Mouse (Mus musculus) adrenal gland, adult 18-20 months (tissue): Measurements from ENCODE around the gene Porcn. TPM values are rescaled to one million over a fixed set of nuclear protein-coding genes. Genes with fewer than 3 reads are reported as not detected.

Experiments
- DNase-seq, 2 experiments: peaks; one replicate each; pipeline ENCODE4 v3.0.0; 2021 to 2022; ENCODE audit warnings: low spot score in 2 of 2
- long read RNA-seq, 2 experiments: library from polyadenylated mRNA; stranded (forward); transcript quantifications; one replicate each; pipeline ENCODE4 v2.0.0; 2021
- total RNA-seq, 2 experiments: library from RNA; stranded (reverse); gene quantifications; 1 replicate in 1 of 2; 2 replicates in 1 of 2; pipeline ENCODE4 v1.2.3; 2021

Gene Porcn
- 1 to 10 TPM; 8.6 to 9.2 TPM for total RNA-seq
- long read RNA-seq, experiment 1, transcript Porcn-203 (13 exons, 1,839 nt): major isoform, 6 of 10 reads
- long read RNA-seq, experiment 1, partial matches to known transcripts: 0 of 10 reads
- long read RNA-seq, experiment 1, other reads (novel, unspliced or antisense): 4 of 10 reads
- long read RNA-seq, experiment 2, partial matches to known transcripts: 1 of 9 reads
- long read RNA-seq, experiment 2, other reads (novel, unspliced or antisense): 5 of 9 reads

DNA sequence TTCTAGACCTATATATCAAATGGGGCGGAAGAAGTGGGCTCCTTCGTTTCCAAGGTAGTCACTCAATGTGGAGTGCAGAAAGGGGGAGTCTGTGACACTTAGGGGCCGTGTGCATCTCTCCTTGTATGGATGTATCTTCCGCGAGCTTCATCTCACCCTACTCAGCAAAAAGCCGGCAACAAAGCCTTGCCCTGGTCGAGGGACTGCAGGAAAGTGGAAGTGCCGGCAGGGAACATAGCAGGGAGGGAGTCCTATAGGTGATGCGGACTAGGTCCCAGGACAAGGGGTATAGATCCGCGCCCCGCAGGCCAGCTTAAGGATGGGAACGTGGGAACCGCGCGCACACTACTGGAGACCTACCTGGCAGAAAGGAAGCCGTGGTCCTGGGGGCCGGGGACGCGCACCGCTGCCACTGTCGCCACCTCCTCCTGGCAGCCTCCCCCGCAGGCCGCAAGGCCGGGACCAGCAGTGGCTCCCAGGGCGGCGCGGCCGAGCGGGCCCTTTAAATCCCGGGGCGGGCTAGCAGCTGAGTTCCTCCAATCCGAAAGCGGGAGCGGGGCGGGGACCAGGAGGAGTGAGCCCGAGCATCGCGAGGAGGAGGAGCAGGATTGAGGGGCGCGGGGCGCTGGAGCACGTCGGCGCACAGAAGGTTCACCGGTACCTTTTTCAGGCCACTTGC, at the start of gene Porcn:
TSS of gene Porcn (minus strand) at position 511 of the 679 bp plus-strand sequence.
- peak; percentile 73 to 74 for DNase-seq

DNA sequence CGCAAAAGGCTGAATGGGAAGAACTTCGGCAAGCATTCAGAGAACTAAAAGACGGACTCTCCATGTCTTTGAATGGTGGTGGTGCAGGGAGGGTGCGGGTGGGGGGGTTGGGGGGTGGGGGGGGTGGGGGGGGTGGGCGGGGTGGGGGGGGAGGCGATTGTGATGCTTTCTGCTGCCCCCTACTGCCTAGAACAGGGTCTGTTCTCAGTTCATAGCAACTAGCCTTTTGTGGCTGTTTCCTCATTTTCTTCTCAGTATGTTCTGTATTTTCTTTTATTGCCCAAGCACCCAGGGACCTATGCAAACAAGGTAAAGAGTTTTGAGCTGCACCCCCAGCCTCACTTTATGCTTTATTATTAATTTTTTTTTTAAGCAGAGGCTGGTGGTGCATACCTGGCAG, 49.5 kb upstream of the Porcn start:
- DNase-seq: no peak

DNA sequence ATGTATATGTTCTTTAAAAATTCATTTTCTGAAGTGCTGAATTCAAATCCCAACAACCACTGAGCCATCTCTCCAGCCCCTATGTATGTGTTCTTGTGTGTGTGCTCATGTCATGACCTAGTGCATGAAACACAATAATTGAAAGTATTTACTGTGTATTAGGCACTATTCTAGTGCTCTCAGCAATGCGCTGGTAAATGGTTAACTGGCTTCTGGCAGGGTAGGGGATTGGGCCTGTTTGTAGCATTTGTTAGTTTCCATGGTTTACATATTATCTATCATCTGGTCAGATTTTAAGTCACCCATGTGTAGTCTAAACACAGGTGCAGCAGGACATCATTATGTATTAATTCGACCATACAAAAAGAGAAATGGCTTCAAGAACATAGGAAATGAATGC, 47.4 kb upstream of the Porcn start:
- no peak for DNase-seq

DNA sequence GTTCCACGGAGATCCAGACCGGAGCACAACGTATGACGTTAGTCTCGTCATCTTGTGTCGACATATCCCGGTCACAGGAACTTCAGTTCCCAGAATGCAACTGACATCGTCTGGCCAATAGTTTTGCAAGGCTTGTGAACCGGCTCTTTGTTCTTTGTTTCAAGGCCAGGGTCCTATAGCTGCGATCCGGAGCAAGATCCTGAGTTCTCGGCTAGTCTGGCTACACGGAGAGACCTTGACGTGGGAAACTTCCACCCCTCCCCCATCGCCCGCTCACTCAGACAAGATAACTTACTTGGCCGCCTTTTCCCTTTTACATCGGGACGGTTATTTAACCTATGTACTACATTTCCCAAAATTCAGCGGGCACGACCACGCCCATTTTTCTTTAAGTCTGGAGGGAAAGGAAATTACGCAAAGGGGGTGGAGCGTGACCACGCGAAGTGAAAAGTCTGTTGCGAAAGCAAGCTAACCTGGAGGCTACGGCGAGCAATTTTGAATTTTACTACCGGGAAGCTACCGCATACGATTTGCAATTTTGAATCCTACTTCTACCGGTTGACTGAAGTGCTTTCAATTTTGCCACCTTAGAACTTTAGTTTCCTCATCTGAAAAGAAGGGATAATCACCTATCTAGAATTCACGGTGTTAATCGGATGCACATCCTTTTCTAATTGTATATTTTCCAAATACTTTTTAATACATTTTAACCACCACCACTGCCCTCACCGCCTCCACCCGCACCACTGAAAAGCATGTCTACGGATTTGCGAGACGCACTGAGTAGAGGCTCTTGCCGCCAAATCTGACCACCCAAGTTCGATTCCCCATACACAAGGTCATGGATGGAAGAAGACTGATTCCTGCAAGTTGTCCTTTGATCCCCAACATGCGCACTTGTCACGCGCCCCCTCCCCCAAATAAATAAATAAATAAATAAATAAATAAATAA, 46.3 kb upstream of the Porcn start, which contains the start of gene Ftsj1:
TSS of gene Ftsj1 (minus strand) at position 73 of the 952 bp plus-strand sequence.
- DNase-seq: peak; percentile 63 to 66

DNA sequence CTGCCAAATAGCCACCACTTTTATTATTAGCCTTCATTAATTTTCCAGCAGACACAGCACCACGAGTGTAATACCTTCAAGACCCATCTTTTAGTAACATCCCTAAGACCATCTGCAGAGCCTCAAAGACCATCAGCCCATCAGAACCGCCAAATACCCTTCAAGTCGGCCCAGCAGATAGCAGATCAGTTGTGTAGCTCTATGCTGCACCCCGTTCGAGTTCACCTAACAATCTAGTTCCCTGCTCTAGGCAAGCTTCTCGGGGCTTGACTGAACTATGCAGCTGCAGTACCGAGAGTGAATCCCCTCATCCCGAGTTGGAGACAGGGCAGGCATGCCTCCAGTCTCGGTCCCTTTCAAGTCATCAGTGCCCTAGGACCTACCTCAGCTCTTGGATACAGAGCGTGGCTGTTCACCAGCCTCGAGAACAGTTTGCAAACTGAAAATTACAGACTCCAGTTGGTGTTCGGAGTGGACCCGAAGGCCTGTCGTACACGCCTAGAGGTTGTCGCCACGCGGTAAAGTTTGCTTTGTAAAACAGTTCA, 45.5 kb upstream of the Porcn start:
- no peak for DNase-seq

DNA sequence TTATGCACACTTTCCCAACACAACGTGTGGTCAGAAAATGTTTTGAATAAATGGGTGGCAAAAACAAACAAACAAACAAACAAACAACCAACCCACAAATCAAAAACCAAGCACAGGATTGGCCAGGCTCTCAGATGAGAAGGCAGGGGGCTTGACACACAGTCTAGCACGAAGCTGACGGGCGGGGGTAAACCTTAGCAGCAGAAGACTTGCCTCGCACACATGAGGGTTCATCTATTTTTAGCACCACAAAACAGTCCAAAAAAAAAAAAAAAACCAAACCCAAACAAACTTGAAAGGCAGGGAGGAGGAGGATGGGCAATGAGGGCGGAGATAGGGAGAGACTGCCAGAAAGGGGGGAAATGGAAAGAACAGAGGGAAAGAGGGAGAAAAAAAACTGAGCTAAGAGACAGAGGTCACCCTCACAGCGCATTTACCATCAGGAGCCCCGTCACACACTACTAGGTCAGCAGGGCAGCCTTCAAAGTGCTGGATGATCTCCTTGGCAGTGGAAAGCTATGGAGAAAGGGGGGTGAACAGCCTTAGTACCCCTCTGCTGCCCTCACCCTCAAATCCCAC, 42.3 kb upstream of the Porcn start:
- DNase-seq: no peak

DNA sequence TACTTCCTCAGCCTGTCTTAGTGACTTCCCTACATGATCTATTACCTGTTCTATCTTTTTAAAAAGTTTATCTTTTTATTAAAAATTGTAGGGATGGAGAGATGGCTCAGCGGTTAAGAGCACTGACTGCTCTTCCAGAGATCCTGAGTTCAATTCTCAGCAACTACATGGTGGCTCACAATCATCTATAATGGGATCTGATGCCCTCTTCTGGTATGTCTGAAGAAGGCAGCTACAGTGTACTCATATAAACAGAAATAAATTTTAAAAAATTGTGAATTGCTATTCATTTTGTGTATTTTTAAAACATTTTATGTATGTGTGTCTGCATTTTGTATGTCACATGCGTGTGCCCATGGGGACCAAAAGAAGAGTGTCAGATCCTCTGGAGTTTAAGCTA, 41.4 kb upstream of the Porcn start:
- no peak for DNase-seq

DNA sequence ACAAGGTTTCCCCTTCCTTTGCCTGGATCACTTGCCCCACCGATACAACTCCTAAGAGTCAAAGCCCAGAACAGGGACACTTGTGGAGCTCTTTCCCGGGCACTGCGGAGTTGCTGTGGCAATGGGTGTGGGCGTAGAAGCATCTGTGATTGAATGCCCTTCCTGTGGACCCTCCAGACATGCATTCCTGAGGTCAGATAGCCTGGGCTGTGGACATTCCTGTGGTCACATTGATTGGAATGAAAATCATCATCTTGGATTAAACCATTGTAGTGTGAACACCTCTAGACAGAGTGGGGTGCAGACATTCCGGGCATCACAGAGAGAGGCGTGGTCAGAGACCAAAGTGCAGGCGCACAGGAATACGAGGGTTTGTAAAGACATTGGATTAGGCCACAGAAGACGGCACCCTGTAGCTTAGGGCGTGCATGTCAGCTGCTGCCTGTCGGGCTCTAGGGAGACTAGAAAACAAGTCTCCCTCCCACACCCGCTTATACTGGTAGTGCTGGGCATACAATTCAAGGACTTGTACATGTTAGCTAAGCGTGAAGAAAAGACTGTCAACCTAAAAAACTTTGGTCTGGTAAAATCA, 32.6 kb upstream of the Porcn start:
- DNase-seq: no peak

DNA sequence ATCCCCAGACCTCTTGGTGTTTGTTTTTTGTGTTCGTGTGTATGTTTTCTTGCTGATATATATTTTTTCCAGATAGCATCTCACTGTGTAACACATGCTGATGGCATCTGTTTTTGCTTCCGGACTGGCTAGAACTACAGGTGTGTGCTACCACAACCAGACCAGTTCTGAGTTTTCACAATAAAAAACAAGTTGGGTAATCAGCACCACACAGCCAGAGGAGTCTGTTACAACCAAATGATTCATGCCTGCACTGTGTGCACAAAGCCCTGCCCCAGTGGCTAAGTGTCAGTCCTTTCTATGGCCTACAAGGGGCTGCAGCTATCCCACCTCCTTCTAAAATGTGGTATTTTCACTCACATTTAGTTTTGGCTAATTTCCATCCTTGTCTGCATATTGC, 30.4 kb upstream of the Porcn start:
- DNase-seq: no peak

DNA sequence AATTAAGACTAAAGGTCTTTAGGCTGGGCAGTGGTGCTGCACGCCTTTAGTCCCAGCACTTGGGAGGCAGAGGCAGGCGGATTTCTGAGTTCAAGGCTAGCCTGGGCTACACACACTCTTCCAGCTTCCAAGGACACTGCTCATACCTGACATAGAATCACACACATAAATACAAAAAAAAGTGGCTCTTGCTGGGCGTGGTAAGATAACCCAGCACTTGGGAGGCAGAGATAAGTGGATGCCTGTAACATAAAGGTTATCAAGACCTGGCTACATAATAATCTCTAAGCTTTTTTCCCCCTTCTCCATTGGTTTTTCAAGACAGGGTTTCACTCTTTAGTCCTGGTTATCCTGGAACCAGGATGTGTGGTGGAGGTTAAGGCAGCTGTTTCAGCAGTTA, 27.3 kb upstream of the Porcn start:
- DNase-seq: no peak

DNA sequence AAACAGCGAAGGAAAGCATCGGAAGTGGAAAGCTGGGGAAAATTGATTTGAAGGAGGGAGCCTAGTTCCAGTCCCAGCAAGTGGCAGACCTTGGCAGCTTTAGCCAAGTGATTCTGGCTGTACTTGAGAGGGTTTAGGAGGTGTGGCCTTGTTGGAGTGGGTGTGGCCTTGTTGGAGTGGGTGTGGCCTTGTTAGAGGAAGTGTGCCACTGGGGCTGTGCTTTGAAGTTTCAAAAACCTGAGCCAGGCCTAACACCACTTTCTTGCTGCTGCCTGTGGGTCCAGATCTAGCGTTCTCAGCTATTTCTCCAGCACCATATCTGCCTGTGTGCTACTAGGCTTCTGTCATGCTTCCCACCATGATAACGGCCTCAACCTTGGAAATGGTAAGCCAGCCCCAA, 23.9 kb upstream of the Porcn start:
- DNase-seq: no peak

DNA sequence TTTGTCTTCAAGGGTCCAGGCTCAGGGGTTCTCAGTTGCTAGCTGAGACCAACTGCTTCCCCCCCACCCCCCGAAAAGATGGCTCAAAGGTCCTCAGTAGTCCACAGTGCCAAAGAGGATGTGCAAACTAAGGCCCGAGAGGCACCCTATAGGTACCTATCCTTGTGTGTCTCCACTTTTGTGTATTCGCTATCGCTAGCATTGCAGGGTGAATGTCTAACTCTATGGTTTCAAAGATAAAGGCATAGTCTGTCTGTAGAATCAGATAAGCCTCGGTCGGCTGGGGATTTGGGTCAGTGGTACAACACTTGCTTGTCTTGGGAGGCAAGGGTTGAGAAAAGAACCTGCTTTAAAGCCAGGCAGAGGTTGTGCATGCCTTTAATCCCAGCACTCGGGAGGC, 17.1 kb upstream of the Porcn start:
- no peak for DNase-seq

DNA sequence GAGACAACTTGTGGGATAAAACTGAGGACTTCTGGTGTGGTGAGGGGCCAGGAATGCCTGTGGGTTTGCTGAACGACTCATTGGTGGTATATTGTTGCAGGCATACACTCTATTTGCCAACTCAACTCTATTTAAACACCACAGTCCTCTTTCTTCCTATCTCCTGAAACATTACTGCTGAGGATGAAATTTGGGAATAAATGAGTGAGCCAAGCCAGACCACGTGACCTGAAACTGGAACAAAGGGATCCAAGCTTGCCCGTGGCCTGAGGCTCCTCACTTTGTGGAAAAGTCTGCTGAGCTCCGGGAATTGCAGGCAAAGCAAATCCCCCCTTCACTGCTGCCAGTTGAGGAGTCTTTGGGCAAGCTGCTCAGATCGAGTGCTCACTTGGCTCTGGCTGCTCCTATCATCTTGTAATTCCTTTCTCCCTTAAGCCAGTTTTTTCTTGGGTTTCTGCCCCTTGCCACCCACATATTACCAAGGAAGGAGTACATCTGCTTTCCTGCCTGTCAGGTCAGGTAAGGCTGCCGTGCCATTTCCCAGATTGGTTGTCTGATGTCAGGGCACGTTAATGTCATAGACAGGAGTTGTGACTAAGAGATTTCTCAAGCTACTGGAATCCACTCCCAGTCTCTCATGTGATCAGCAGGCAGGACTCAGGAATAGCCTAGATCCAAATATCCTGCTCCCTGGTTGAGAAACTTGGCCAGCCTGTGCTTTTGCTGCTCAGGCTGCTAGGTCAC, 16.5 kb upstream of the Porcn start:
- DNase-seq: no peak

DNA sequence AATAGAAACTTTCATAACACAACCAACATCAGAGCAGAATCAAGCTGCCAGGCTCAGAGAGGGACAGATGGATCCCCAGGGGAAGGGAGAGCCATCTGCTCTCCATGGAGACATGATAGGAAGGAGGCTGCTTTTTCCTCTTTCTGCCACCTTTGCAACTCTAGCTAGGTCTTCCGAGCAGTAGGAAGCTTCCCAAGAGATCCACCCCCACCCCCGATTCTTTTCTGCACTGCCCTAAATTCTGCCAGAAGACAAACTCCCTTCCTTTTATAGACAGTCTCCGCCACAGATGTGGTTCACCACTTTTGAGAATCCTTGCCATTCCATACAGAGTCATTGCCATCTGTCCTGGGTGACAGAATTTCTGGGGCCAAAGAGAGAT, 16.0 kb upstream of the Porcn start:
- no peak for DNase-seq

DNA sequence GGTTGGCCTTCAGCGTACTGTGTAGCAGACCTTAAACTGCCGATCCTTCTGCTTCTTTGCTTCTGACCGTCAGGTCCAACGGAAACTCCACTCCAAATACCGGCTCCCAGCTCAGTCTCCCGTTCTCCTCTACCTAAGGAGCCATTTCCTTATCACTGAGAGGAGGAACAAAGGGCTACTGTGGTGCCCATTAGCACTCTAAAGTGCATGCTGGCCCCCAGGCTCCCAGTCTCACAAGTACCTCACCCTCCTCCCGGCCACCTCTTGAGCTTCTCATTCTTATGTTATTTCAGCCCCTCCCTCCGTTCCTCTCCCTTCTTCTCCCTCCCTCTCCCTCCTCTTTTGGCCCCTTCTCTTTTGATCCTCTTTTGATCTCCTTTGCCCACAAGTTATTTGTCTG, 13.3 kb upstream of the Porcn start:
- DNase-seq: no peak

DNA sequence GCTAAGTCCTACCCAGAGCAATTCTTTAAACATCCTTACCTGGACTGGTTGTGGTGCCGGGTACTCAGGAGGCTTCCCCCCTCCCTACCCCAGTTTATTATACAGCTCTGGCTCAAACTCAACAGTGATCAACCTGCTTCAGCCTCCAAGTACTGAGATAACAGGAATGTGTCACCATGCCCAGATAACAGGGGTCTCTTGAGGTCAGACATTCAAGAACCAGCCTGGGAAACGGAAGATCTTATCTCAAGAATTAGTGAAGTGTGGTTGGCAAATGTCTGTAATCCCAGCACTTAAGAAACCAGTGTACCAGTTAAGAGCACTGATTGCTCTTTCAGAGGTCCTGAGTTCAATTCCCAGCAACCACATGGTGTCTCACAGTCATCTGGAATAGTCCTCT, 11.8 kb upstream of the Porcn start:
- DNase-seq: no peak

DNA sequence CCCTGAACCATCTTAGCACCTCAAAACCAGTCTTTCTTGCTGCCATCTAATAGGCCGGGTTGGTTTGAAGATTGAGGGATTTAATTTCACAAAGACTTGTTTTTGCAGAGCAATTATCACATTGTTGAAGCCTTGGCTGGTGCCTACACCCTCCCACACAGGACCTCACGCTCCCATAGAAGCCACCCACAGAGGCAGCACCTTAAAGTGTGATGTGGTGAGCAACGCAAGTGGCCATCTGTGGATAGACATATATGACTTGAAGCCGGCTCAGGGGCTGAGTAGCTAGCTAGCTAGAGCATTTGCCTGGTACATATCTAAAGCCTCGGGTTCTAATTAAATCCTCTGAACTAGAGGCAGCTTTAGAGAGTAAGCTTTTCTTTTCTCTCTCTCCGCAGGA, 11.1 kb upstream of the Porcn start:
- DNase-seq: no peak

DNA sequence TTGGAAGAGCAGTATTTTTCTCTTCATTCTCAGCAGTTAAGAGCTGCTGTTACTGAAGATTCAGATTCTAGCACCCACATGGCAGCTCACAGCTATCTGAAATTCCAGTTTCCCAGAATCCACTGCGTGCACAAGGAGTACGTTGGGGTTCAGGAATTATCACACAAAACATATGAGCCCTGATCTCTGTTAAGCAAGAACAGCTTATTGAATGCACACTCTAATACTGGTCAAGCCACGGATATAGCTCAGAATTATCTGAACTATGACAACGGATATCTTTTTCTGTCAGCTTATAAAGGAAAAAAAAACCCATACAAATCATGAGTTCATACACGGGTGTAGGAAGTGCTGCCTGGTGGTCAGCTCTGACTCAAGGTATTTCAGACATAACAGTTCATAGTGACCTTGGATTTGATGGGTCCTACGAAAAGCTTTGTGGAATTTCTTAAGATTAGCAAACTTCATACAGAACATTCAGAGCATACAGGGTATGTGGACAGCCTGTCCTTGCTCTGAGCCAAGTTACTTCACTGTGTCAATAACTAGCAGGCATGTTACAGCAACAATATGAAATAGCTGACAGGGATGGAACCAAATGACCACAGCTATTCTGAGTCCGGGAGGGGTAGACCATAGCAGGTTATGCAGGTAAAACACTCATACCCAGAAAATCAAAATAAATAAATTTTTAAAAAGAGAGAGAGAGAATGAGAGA, 5.3 kb upstream of the Porcn start:
- DNase-seq: no peak

DNA sequence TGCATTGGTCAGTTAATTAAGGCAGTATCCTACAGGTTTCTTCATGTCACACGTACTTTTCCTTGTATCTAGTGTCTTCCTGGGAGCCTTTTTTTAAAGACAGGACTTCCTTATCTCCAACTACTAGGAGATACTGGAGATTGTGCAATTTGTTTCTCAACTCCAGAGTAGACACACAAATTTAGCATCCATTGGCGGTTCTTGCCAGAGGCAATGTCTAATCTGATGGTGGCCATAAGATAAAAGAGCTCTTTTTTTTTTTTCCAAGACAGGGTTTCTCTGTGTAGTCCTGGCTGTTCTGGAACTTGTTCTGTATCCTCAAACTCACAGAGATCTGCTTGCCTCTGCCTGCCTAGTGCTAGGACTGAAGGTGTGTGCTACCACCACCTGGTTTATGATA, 3.4 kb upstream of the Porcn start:
- no peak for DNase-seq

DNA sequence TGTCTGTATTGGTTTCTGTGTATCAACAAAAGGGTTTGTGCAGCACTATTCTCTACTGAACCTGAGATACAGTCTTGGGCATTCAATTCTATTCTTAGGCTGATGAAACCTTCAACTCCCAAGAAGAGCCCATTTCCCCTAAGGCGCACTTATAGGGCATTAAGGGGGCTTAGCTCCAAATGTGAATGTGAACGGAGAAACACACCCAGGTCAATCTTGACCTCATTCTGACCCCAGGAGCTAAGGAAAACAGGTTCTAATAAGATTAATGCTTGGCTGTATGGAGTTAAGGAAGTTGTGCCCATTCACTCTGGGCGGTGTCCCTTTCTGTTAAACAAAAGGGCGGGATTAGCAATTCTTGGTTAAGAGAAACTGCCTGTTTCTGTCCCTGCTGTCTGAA, 899 bp upstream of the Porcn start:
- no peak for DNase-seq
